Mouse (Mus musculus): ENCODE results near the gene Tbx6.

DNA sequence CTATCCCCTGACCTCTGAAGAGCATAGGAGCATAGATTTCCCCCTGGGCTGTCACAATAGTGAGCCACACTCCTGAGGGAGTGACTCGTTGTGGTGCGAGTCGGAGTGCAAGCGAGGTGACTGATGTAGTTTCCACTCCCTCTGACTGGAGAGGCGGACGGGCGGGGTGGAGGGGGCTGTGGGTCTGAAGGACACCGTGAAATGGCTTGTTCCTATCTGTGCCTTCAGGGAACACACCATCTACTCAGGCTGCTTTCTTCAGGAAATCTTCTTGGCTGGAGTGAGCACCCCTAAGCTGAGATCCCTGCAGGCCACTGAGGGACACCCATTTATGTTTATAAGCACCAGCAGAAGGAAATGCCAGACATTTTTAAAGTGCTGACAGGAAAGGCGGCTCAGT, 41.5 kb downstream of the Tbx6 start:
- TF ChIP-seq CTCF (conservative IDR thresholded peaks at IDR 0.05; ENCODE audit: low read length) (no peak), POU5F1 (IDR thresholded peaks at IDR 0.05; ENCODE audit: borderline replicate concordance, low read length) (no peak), NANOG (IDR thresholded peaks at IDR 0.05; ENCODE audit: borderline replicate concordance, low read length) (no peak)

Measured in E14TG2a.4 (cell line).